Mouse (Mus musculus): Measurements from ENCODE around the gene Lingo1. TPM values are rescaled to one million over a fixed set of nuclear protein-coding genes. Genes with fewer than 3 reads are reported as not detected.

Lingo1 gene
- polyA plus RNA-seq, 1 experiment from 2014 or later: 56.7 TPM

GRCm38 (mm10) chr9:56718984-56719383, 77.3 kb downstream of the Lingo1 start:
- H3K4me1 ChIP-seq (ENCODE audit: control insufficient read depth, insufficient read depth, low read length): no peaks in the 10 kb centered on the region
- no peak overlapping the region for H3K27ac ChIP-seq (ENCODE audit: low read depth, low read length)
- H3K4me2 ChIP-seq (ENCODE audit: low read depth, low read length): no peak overlapping the region
- WGBS: 80% methylated on average over 3 of the region's 3 CpGs
- no peaks in the 10 kb centered on the region for H3K9me3 ChIP-seq (ENCODE audit: control insufficient read depth, low read length)
- ATAC-seq (ENCODE audit: low read depth): no peak
- no peaks in the 10 kb centered on the region for H3K36me3 ChIP-seq (ENCODE audit: control insufficient read depth, insufficient read depth, low read length)
- H3K9ac ChIP-seq (replicated peaks; ENCODE audit: low read depth, low read length): no peak overlapping the region
- no peak overlapping the region for H3K4me3 ChIP-seq (ENCODE audit: low read depth, low read length)
- no peaks in the 10 kb centered on the region for H3K27me3 ChIP-seq (ENCODE audit: control insufficient read depth, insufficient read depth, low read length)

GRCm38 (mm10) chr9:56716565-56716964, 79.7 kb downstream of the Lingo1 start:
- Histone ChIP-seq H3K27me3 (ENCODE audit: control insufficient read depth, insufficient read depth, low read length) (no peaks in the 10 kb centered on the region), H3K9ac (replicated peaks; ENCODE audit: low read depth, low read length) (no peak overlapping the region), H3K4me3 (ENCODE audit: low read depth, low read length) (no peak overlapping the region), H3K4me2 (ENCODE audit: low read depth, low read length) (no peak overlapping the region), H3K36me3 (ENCODE audit: control insufficient read depth, insufficient read depth, low read length) (no peaks in the 10 kb centered on the region), H3K9me3 (ENCODE audit: control insufficient read depth, low read length) (no peaks in the 10 kb centered on the region), H3K4me1 (ENCODE audit: control insufficient read depth, insufficient read depth, low read length) (no peaks in the 10 kb centered on the region), H3K27ac (ENCODE audit: low read depth, low read length) (no peak overlapping the region)
- no peak for ATAC-seq (ENCODE audit: low read depth)
- 90% methylated on average over 3 of the region's 3 CpGs for WGBS

GRCm38 (mm10) chr9:56716066-56716465, 80.2 kb downstream of the Lingo1 start:
- Histone ChIP-seq H3K27ac (ENCODE audit: low read depth, low read length) (no peak overlapping the region), H3K27me3 (ENCODE audit: control insufficient read depth, insufficient read depth, low read length) (no peaks in the 10 kb centered on the region), H3K9ac (replicated peaks; ENCODE audit: low read depth, low read length) (no peak overlapping the region), H3K4me3 (ENCODE audit: low read depth, low read length) (no peak overlapping the region), H3K4me2 (ENCODE audit: low read depth, low read length) (no peak overlapping the region), H3K9me3 (ENCODE audit: control insufficient read depth, low read length) (no peaks in the 10 kb centered on the region), H3K4me1 (ENCODE audit: control insufficient read depth, insufficient read depth, low read length) (no peaks in the 10 kb centered on the region; the same call in 1 of the 2 replicates), H3K36me3 (ENCODE audit: control insufficient read depth, insufficient read depth, low read length) (no peaks in the 10 kb centered on the region)
- no peak for ATAC-seq (ENCODE audit: low read depth)
- 75% methylated on average over 3 of the region's 3 CpGs for WGBS

GRCm38 (mm10) chr9:56714391-56714790, 81.9 kb downstream of the Lingo1 start:
- no peak overlapping the region for H3K9ac ChIP-seq (replicated peaks; ENCODE audit: low read depth, low read length)
- no peak overlapping the region for H3K4me3 ChIP-seq (ENCODE audit: low read depth, low read length)
- no peak overlapping the region for H3K27ac ChIP-seq (ENCODE audit: low read depth, low read length)
- H3K4me2 ChIP-seq (ENCODE audit: low read depth, low read length): no peak overlapping the region
- no peak for ATAC-seq (ENCODE audit: low read depth)
- H3K27me3 ChIP-seq (ENCODE audit: control insufficient read depth, insufficient read depth, low read length): no peaks in the 10 kb centered on the region
- H3K36me3 ChIP-seq (ENCODE audit: control insufficient read depth, insufficient read depth, low read length): no peaks in the 10 kb centered on the region
- WGBS: 78% methylated on average over 1 of the region's 1 CpGs
- no peaks in the 10 kb centered on the region; the same call in 1 of the 2 replicates for H3K4me1 ChIP-seq (ENCODE audit: control insufficient read depth, insufficient read depth, low read length)
- H3K9me3 ChIP-seq (ENCODE audit: control insufficient read depth, low read length): no peaks in the 10 kb centered on the region

- H3K4me3 ChIP-seq (ENCODE audit: low read depth, low read length): no peak overlapping the region
- no peaks in the 10 kb centered on the region for H3K27me3 ChIP-seq (ENCODE audit: control insufficient read depth, insufficient read depth, low read length)
- no peaks in the 10 kb centered on the region for H3K36me3 ChIP-seq (ENCODE audit: control insufficient read depth, insufficient read depth, low read length)
- 71% methylated on average over 14 of the region's 14 CpGs for WGBS
- H3K4me1 ChIP-seq (ENCODE audit: control insufficient read depth, insufficient read depth, low read length): no peaks in the 10 kb centered on the region; the same call in 1 of the 2 replicates
- no peaks in the 10 kb centered on the region for H3K9me3 ChIP-seq (ENCODE audit: control insufficient read depth, low read length)
- ATAC-seq (ENCODE audit: low read depth): no peak
- no peak overlapping the region for H3K9ac ChIP-seq (replicated peaks; ENCODE audit: low read depth, low read length)
- H3K4me2 ChIP-seq (ENCODE audit: low read depth, low read length): no peak overlapping the region
- H3K27ac ChIP-seq (ENCODE audit: low read depth, low read length): no peak overlapping the region
Measured at GRCm38 (mm10) chr9:56712667-56713369, 83.5 kb downstream of the Lingo1 start.

GRCm38 (mm10) chr9:56710958-56711357, 85.3 kb downstream of the Lingo1 start:
- Histone ChIP-seq H3K9me3 (ENCODE audit: control insufficient read depth, low read length) (no peaks in the 10 kb centered on the region), H3K4me2 (ENCODE audit: low read depth, low read length) (no peak overlapping the region), H3K27ac (ENCODE audit: low read depth, low read length) (no peak overlapping the region), H3K27me3 (ENCODE audit: control insufficient read depth, insufficient read depth, low read length) (no peaks in the 10 kb centered on the region), H3K4me1 (ENCODE audit: control insufficient read depth, insufficient read depth, low read length) (peaks cover 10% of the 10 kb centered on the region), H3K36me3 (ENCODE audit: control insufficient read depth, insufficient read depth, low read length) (no peaks in the 10 kb centered on the region), H3K4me3 (ENCODE audit: low read depth, low read length) (no peak overlapping the region), H3K9ac (replicated peaks; ENCODE audit: low read depth, low read length) (no peak overlapping the region)
- WGBS: 61% methylated on average over 6 of the region's 6 CpGs
- ATAC-seq (ENCODE audit: low read depth): no peak

GRCm38 (mm10) chr9:56706482-56707085, 89.7 kb downstream of the Lingo1 start:
- no peaks in the 10 kb centered on the region for H3K9me3 ChIP-seq (ENCODE audit: control insufficient read depth, low read length)
- no peak overlapping the region for H3K9ac ChIP-seq (replicated peaks; ENCODE audit: low read depth, low read length)
- H3K4me2 ChIP-seq (ENCODE audit: low read depth, low read length): no peak overlapping the region
- H3K36me3 ChIP-seq (ENCODE audit: control insufficient read depth, insufficient read depth, low read length): no peaks in the 10 kb centered on the region
- no peaks in the 10 kb centered on the region for H3K27me3 ChIP-seq (ENCODE audit: control insufficient read depth, insufficient read depth, low read length)
- H3K27ac ChIP-seq (ENCODE audit: low read depth, low read length): peak overlapping the region; percentile 35
- 33% methylated on average over 15 of the region's 15 CpGs for WGBS
- peak; percentile 62 for ATAC-seq (ENCODE audit: low read depth)
- H3K4me3 ChIP-seq (ENCODE audit: low read depth, low read length): no peak overlapping the region
- peaks cover 10% of the 10 kb centered on the region for H3K4me1 ChIP-seq (ENCODE audit: control insufficient read depth, insufficient read depth, low read length)

- no peak overlapping the region for H3K4me3 ChIP-seq (ENCODE audit: low read depth, low read length)
- H3K9me3 ChIP-seq (ENCODE audit: control insufficient read depth, low read length): no peaks in the 10 kb centered on the region
- WGBS: 64% methylated on average over 3 of the region's 3 CpGs
- H3K27ac ChIP-seq (ENCODE audit: low read depth, low read length): no peak overlapping the region
- ATAC-seq (ENCODE audit: low read depth): peak; percentile 52; the same call in 1 of the 2 replicates
- no peaks in the 10 kb centered on the region for H3K36me3 ChIP-seq (ENCODE audit: control insufficient read depth, insufficient read depth, low read length)
- peaks cover 9% of the 10 kb centered on the region for H3K4me1 ChIP-seq (ENCODE audit: control insufficient read depth, insufficient read depth, low read length)
- H3K27me3 ChIP-seq (ENCODE audit: control insufficient read depth, insufficient read depth, low read length): no peaks in the 10 kb centered on the region
- H3K4me2 ChIP-seq (ENCODE audit: low read depth, low read length): no peak overlapping the region
- H3K9ac ChIP-seq (replicated peaks; ENCODE audit: low read depth, low read length): no peak overlapping the region
Measured at GRCm38 (mm10) chr9:56701394-56701793, 94.9 kb downstream of the Lingo1 start.

- H3K36me3 ChIP-seq (ENCODE audit: control insufficient read depth, insufficient read depth, low read length): no peaks in the 10 kb centered on the region
- no peaks in the 10 kb centered on the region for H3K27me3 ChIP-seq (ENCODE audit: control insufficient read depth, insufficient read depth, low read length)
- H3K27ac ChIP-seq (ENCODE audit: low read depth, low read length): no peak overlapping the region
- no peaks in the 10 kb centered on the region for H3K9me3 ChIP-seq (ENCODE audit: control insufficient read depth, low read length)
- H3K9ac ChIP-seq (replicated peaks; ENCODE audit: low read depth, low read length): no peak overlapping the region
- 54% methylated on average over 8 of the region's 8 CpGs for WGBS
- no peak for ATAC-seq (ENCODE audit: low read depth)
- no peak overlapping the region for H3K4me2 ChIP-seq (ENCODE audit: low read depth, low read length)
- peaks cover 6% of the 10 kb centered on the region for H3K4me1 ChIP-seq (ENCODE audit: control insufficient read depth, insufficient read depth, low read length)
- H3K4me3 ChIP-seq (ENCODE audit: low read depth, low read length): no peak overlapping the region
Measured at GRCm38 (mm10) chr9:56700866-56701265, 95.4 kb downstream of the Lingo1 start.
